Mouse (Mus musculus) layer of hippocampus, adult 2 months (tissue): ENCODE data around the gene Olfr374. TPM values are rescaled to one million over a fixed set of nuclear protein-coding genes. Genes with fewer than 3 reads are reported as not detected.
A peak's percentile ranks its signal among the peaks of the same experiment; 100 is the strongest.
"Not testable (repeated sequence)": the region's sequence is repeated elsewhere in the genome, so short reads cannot be mapped to it uniquely, and the experiment has no call there.

Source experiments
- DNase-seq, 2 experiments: peaks; one replicate each; pipeline ENCODE4 v3.0.0; 2022; ENCODE audit warnings: low spot score in 2 of 2
- H3K27ac ChIP-seq: fragments of 200-600 bp; 2 replicates; pipeline ENCODE4 v1.8.1; 2022
- H3K4me3 ChIP-seq: fragments of 200-600 bp; 2 replicates; pipeline ENCODE4 v1.8.1; 2022; ENCODE audit warnings: mild to moderate bottlenecking
- CTCF ChIP-seq: fragments of 200-600 bp; conservative IDR thresholded peaks from 2 replicates; pipeline ENCODE4 v1.8.1; 2022; ENCODE audit warnings: antibody characterized with exemption, mild to moderate bottlenecking, moderate library complexity
- long read RNA-seq, 2 experiments: library from polyadenylated mRNA; stranded (forward); transcript quantifications; one replicate each; pipeline ENCODE4 v2.0.0; 2021; ENCODE audit warnings: borderline mapping rate in 2 of 2
- total RNA-seq, 2 experiments: library from RNA; stranded (reverse); gene quantifications; 2 replicates each; pipeline ENCODE4 v1.2.3; 2021

Olfr374 gene
- total RNA-seq: not detected
- long read RNA-seq, experiment 1: 0 reads
- long read RNA-seq, experiment 2: 0 reads

DNA sequence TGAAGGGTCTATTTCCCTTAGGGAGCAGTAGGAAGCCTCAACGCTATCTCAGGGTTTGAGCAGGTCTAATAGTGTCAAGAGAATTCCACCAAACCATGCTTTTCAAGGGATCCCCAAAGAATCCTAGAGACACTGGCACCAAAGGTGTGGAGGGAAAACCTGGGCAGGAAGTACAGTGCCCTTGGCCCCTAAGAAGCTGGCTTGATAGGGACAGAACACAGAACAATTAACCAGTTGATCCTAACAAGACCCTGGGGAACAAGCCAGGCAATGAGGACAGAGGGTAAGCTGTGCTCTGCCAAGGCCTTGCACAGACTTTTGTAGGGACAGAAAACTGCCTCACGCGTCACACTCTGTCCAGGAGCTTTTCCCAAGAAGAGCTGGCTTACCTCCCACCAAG, at the start of gene Olfr374:
Gene Olfr374 (plus strand): TSS at position 301 of the 400 bp plus-strand sequence.
- no peak within 1 kb of the TSS for H3K27ac ChIP-seq
- no peak for TF ChIP-seq CTCF
- H3K4me3 ChIP-seq: no peak within 1 kb of the TSS
- DNase-seq: no peak

DNA sequence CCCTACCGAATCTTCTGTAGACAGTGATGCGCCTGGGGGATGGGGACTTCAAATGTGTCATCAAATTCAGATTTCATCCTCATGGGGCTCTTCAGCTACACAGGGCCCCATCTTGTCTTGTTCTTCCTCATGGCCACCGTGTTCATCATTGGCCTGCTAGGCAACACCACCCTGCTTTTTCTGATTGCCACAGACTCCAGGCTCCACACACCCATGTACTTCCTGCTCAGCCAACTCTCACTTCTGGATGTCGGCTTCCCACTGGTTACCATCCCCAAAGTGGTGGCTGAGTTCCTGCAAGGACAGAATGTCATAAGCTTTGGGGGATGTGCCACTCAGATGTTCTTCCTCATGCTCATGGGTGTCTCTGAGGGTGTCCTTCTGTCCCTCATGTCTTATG, 49.2 kb upstream of the Olfr374 start:
- H3K27ac ChIP-seq, DNase-seq, H3K4me3 ChIP-seq: not testable (repeated sequence)

GRCm38 (mm10) chr8:72066819-72067399, 39.9 kb upstream of the Olfr374 start:
- DNase-seq, H3K27ac ChIP-seq, H3K4me3 ChIP-seq: not testable (repeated sequence)

- not testable (repeated sequence) for DNase-seq, H3K27ac ChIP-seq, H3K4me3 ChIP-seq
Measured at GRCm38 (mm10) chr8:72082877-72083276, 24.0 kb upstream of the Olfr374 start, which contains the start of gene Olfr373. TSS of gene Olfr373 (plus strand) at chr8:72083177.

DNA sequence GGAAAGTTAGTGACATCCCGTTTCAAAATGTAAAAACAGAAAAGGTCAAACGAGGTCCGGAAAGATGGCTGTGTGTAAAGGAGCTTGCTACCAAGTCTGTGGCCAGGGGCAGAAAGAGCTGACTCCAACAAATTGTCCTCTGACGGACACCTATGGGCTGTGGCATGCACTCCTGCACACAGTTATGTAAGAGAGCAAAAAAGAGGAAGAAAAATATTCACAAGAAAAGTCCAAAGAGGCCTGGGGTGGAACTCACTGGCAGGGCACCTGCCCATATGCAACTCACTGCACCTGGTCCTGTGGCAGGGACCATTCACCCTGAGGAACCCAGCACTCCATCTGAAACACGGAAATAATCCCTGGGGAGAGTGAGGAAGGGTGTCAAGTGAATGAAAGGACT, 22.1 kb upstream of the Olfr374 start:
- no peak overlapping the region for H3K27ac ChIP-seq
- TF ChIP-seq CTCF: no peak
- no peak overlapping the region for H3K4me3 ChIP-seq
- DNase-seq: no peak

DNA sequence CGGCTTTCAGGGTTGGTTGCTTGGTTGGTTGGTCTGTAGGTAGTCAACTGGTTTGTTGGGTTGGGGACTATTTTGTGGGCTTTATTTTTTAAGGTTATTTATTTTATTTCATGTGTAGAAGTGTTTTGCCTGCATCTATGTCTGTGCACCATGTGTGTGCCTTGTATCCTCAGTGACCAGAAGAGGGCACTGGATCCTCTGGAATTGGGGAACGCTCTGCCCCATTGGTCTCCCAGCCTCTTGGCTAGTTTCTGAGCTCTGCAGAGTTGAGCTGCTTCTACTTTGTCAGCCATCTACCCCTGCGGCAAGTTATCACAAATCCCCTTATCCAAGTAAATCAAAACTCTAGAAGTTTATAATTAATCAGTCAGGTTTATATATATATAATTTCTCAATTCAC, 19.2 kb upstream of the Olfr374 start:
- H3K4me3 ChIP-seq, DNase-seq, H3K27ac ChIP-seq: not testable (repeated sequence)

DNA sequence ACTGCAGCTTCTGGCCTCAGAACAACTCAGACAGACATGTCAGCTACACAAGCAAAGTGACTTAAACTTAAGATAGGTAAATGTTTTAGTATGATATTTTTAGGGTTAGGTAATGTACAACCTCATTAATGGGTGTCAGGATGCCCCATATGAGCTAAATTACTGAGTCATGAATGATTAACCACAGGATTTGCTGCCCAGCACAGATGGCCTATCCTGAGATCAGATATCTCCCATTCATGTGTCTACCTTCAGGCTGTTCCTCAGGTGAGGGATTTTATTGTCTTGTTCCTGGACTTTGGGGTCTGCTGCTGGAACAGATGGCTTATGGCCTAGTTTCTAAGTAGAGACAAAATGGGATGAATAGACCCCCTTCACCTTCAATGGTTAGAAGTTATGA, 10.1 kb upstream of the Olfr374 start:
- DNase-seq, H3K27ac ChIP-seq, H3K4me3 ChIP-seq: not testable (repeated sequence)

GRCm38 (mm10) chr8:72099377-72100103, 7.3 kb upstream of the Olfr374 start:
- H3K4me3 ChIP-seq, H3K27ac ChIP-seq: not testable (repeated sequence)
- peak in 1 of 2 experiments; percentile 8 for DNase-seq

- TF ChIP-seq CTCF: peak; percentile 31
- no peak overlapping the region for H3K4me3 ChIP-seq
- no peak overlapping the region for H3K27ac ChIP-seq
- no peak for DNase-seq
Measured at GRCm38 (mm10) chr8:72105165-72105564, 1.7 kb upstream of the Olfr374 start.

GRCm38 (mm10) chr8:72110876-72111275, 4.0 kb downstream of the Olfr374 start:
- no peak for DNase-seq
- Histone ChIP-seq H3K27ac (no peak overlapping the region), H3K4me3 (no peak overlapping the region)
- no peak for TF ChIP-seq CTCF

- TF ChIP-seq CTCF: peak; percentile 41
- Histone ChIP-seq H3K4me3 (no peak overlapping the region), H3K27ac (no peak overlapping the region)
- no peak for DNase-seq
Measured at GRCm38 (mm10) chr8:72112486-72112885, 5.6 kb downstream of the Olfr374 start.

DNA sequence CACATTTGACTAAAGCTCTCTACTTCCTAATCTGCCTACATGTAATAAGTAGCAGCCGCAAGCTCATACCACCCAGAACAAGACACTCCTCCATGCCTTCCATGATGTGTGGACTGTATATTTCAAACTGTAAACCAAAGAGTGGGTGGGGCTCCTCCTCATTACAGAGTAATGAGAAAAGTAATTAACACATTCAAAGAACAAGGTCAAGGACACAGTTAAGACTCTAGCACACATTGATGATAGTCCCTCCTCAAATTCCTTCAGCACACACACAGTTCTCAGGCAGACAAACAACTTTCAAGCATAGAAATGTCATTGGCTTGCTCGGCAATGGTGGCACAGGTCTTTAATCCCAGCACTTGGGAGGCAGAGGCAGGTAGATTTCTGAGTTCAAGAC, 8.4 kb downstream of the Olfr374 start:
- no peak for TF ChIP-seq CTCF

GRCm38 (mm10) chr8:72118616-72119015, 11.8 kb downstream of the Olfr374 start:
- no peak for DNase-seq
- no peak for TF ChIP-seq CTCF
- no peak overlapping the region for H3K27ac ChIP-seq
- no peak overlapping the region for H3K4me3 ChIP-seq

More for the DNA sequence above, 8.4 kb downstream of the Olfr374 start:
- H3K4me3 ChIP-seq: no peak overlapping the region
- DNase-seq: no peak
- no peak overlapping the region for H3K27ac ChIP-seq

- H3K4me3 ChIP-seq, DNase-seq, H3K27ac ChIP-seq: not testable (repeated sequence)
Measured at GRCm38 (mm10) chr8:72121486-72121885, 14.6 kb downstream of the Olfr374 start.
